ENCODE assay signal across 12 mouse cellular contexts in the genomic region with DNA sequence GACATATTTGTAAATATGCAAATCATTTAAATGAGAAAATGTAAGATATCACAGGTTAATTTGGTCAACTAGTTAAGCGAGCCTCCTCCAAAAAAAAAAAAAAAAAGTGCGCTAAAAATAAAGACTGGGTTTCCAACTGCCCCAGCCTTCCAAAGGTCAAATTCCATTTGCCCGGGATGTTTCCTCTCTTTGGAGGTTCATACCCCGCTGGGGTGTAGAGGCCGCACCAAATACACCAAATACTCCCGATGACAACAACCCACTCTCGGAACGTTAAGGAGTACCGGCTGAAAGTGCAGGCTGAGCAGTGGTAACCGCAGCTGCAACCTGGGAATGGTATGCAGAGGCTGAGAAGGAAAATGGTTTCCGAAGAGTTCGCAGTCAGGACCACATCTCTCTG. TPM values are rescaled to one million over a fixed set of nuclear protein-coding genes. Genes with fewer than 3 reads are reported as not detected.
A peak's percentile ranks its signal among the peaks of the same experiment; 100 is the strongest.
DNase-seq lines count a peak whose midpoint lies in the region; ATAC-seq and TF ChIP-seq lines count a peak whose summit lies in the region.
"Had no signal": no experiment of that assay in that cellular context is flagged by ENCODE, and none has a peak within 500 bp of the region (broad histone marks: within the 10 kb centered on the region; RNA-seq: fewer than 3 reads in every experiment).

No protein-coding gene starts in this region.

- ATAC-seq in kidney, postnatal 0 days (replicated peaks; ENCODE audit: low FRiP score, low read depth): no peak
- no peak for ATAC-seq in hindbrain, embryonic 15.5 days (ENCODE audit: low FRiP score, low read depth)
- no peak for ATAC-seq in midbrain, embryonic 16.5 days
- ATAC-seq: lung, postnatal 0 days had no signal

- no peak overlapping the region for H3K4me3 ChIP-seq in kidney, postnatal 0 days (replicated peaks; ENCODE audit: low read depth, low read length)
- H3K4me3 ChIP-seq in hindbrain, embryonic 15.5 days: peak overlapping the region; percentile 7; the same call in 1 of the 2 replicates
- no peak overlapping the region for H3K4me3 ChIP-seq in midbrain, embryonic 16.5 days (ENCODE audit: low read depth, low read length)

- no peak overlapping the region for H3K9ac ChIP-seq in kidney, postnatal 0 days (ENCODE audit: low read depth, low read length)
- H3K9ac ChIP-seq in hindbrain, embryonic 15.5 days: no peak overlapping the region
- no peak overlapping the region for H3K9ac ChIP-seq in midbrain, embryonic 16.5 days (ENCODE audit: low read depth, low read length)

- H3K27me3 ChIP-seq in kidney, postnatal 0 days (ENCODE audit: insufficient read depth, low read length): no peaks in the 10 kb centered on the region
- no peaks in the 10 kb centered on the region for H3K27me3 ChIP-seq in hindbrain, embryonic 15.5 days
- no peaks in the 10 kb centered on the region for H3K27me3 ChIP-seq in midbrain, embryonic 16.5 days (ENCODE audit: control insufficient read depth, insufficient read depth, low read depth, low read length)

- peak overlapping the region; percentile 23; the same call in 1 of the 2 replicates for H3K4me2 ChIP-seq in kidney, postnatal 0 days (ENCODE audit: low read length)
- H3K4me2 ChIP-seq in hindbrain, embryonic 15.5 days: peak overlapping the region; percentile 45
- peak overlapping the region; percentile 48; the same call in 1 of the 2 replicates for H3K4me2 ChIP-seq in midbrain, embryonic 16.5 days (ENCODE audit: low read length)

- DNase-seq in embryo, embryonic 10 days (ENCODE audit: low spot score): peak; percentile 31
- no peak for DNase-seq in embryo, embryonic 10.5 days (ENCODE audit: low spot score)
- DNase-seq in kidney, postnatal 0 days (ENCODE audit: low spot score): no peak
- no peak for DNase-seq in kidney, postnatal 10 days
- no peak for DNase-seq in thymus, postnatal 14 days
- no peak for DNase-seq in urinary bladder, postnatal 10 days (ENCODE audit: low spot score)
- DNase-seq: cerebellum, adult 11 months; kidney, adult 11 months; thymus, postnatal 25 days had no signal

- no peak for TF ChIP-seq CTCF in kidney, postnatal 0 days (IDR thresholded peaks at IDR 0.05; ENCODE audit: low read depth)

- no peaks in the 10 kb centered on the region for H3K4me1 ChIP-seq in kidney, postnatal 0 days (replicated peaks; ENCODE audit: insufficient read depth, low read length)
- H3K4me1 ChIP-seq in hindbrain, embryonic 15.5 days (replicated peaks): peaks cover 5% of the 10 kb centered on the region
- H3K4me1 ChIP-seq in midbrain, embryonic 16.5 days (ENCODE audit: control insufficient read depth, insufficient read depth, low read length): peaks cover 7% of the 10 kb centered on the region; the same call in 1 of the 2 replicates

- H3K9me3 ChIP-seq in kidney, postnatal 0 days (replicated peaks; ENCODE audit: low read length): no peaks in the 10 kb centered on the region
- H3K9me3 ChIP-seq in hindbrain, embryonic 15.5 days: no peaks in the 10 kb centered on the region
- H3K9me3 ChIP-seq in midbrain, embryonic 16.5 days (replicated peaks; ENCODE audit: control insufficient read depth, low read length, poor library complexity, severe bottlenecking): no peaks in the 10 kb centered on the region

- H3K27ac ChIP-seq in kidney, postnatal 0 days: no peak overlapping the region
- no peak overlapping the region for H3K27ac ChIP-seq in hindbrain, embryonic 15.5 days (replicated peaks)
- H3K27ac ChIP-seq in midbrain, embryonic 16.5 days (ENCODE audit: low read length): no peak overlapping the region

- WGBS in kidney, postnatal 0 days: 26% methylated on average over 12 of the region's 12 CpGs
- WGBS in hindbrain, embryonic 15.5 days: 22% methylated on average over 12 of the region's 12 CpGs
- WGBS in midbrain, embryonic 16.5 days: 32% methylated on average over 12 of the region's 12 CpGs

- no peaks in the 10 kb centered on the region for H3K36me3 ChIP-seq in kidney, postnatal 0 days (ENCODE audit: insufficient read depth, low read length)
- no peaks in the 10 kb centered on the region for H3K36me3 ChIP-seq in hindbrain, embryonic 15.5 days
- no peaks in the 10 kb centered on the region for H3K36me3 ChIP-seq in midbrain, embryonic 16.5 days (ENCODE audit: control insufficient read depth, insufficient read depth, low read length)

RNA-seq across cellular contexts. Expression of gene Ociad2, which starts 19.4 kb away (rescaled TPM):
- polyA plus RNA-seq in kidney, postnatal 0 days (2015; fragmentation: Nextera tagmentation; extraction: Ambion mirVana): 27.4 and 28.1 TPM in 2 replicates
- polyA plus RNA-seq in hindbrain, embryonic 15.5 days (2015; fragmentation: Nextera tagmentation; extraction: Ambion mirVana): 21.8 and 23.9 TPM in 2 replicates
- polyA plus RNA-seq in midbrain, embryonic 16.5 days (2015; fragmentation: Nextera tagmentation; extraction: Ambion mirVana): 28.3 and 34.5 TPM in 2 replicates

RNA-seq across cellular contexts. Expression of gene Cwh43, which starts 45.6 kb away (rescaled TPM):
- 5.9 TPM in 2 replicates for polyA plus RNA-seq in kidney, postnatal 0 days (2015; fragmentation: Nextera tagmentation; extraction: Ambion mirVana)
- 0.29 and 0.39 TPM in 2 replicates for polyA plus RNA-seq in hindbrain, embryonic 15.5 days (2015; fragmentation: Nextera tagmentation; extraction: Ambion mirVana)
- polyA plus RNA-seq in midbrain, embryonic 16.5 days (2015; fragmentation: Nextera tagmentation; extraction: Ambion mirVana): 0.18 and 0.40 TPM in 2 replicates
- polyA plus RNA-seq: lung, postnatal 0 days had no signal
